Mouse (Mus musculus) gastrocnemius, adult 2 months (tissue): Measurements from ENCODE around the gene Camk1d. TPM values are rescaled to one million over a fixed set of nuclear protein-coding genes. Genes with fewer than 3 reads are reported as not detected.

Experiments
- DNase-seq: peaks from one replicate; pipeline ENCODE4 v3.0.0; 2022
- H3K27ac ChIP-seq: fragments of 200-600 bp; 2 replicates; pipeline ENCODE4 v1.8.1; 2022; ENCODE audit warnings: mild to moderate bottlenecking
- H3K4me3 ChIP-seq: fragments of 200-600 bp; 2 replicates; pipeline ENCODE4 v1.8.1; 2022; ENCODE audit warnings: mild to moderate bottlenecking, moderate library complexity
- CTCF ChIP-seq: fragments of 200-600 bp; IDR thresholded peaks from 2 replicates; pipeline ENCODE4 v1.8.1; 2022; ENCODE audit warnings: antibody characterized with exemption, mild to moderate bottlenecking, moderate library complexity
- intact Hi-C: fragments of 180-260 bp; cut with DNase I; formaldehyde crosslinking; loops from one replicate; pipeline ENCODE4 v1.15.1; 2025
- total RNA-seq, 2 experiments: library from RNA; stranded (reverse); gene quantifications; 2 replicates each; pipeline ENCODE4 v1.2.3; 2021

The Camk1d gene
- total RNA-seq, 2 experiments from 2014 or later, result 1.6 TPM

GRCm38 (mm10) chr2:5700931-5701330 is 13.4 kb downstream of the Camk1d start:
- intact Hi-C loops, result no loop called here
- H3K4me3 ChIP-seq, result no peak overlapping the region
- no peak for TF ChIP-seq CTCF
- no peak for DNase-seq
- no peak overlapping the region for H3K27ac ChIP-seq

GRCm38 (mm10) chr2:5698451-5698850 is 15.9 kb downstream of the Camk1d start:
- no peak overlapping the region for H3K27ac ChIP-seq
- intact Hi-C loops, result no loop called here
- TF ChIP-seq CTCF, result no peak
- DNase-seq, result no peak
- no peak overlapping the region for H3K4me3 ChIP-seq

- intact Hi-C loops, result no loop called here
- no peak for TF ChIP-seq CTCF
- Histone ChIP-seq H3K4me3 (no peak overlapping the region), H3K27ac (no peak overlapping the region)
- no peak for DNase-seq
Measured at GRCm38 (mm10) chr2:5694094-5694493, 20.2 kb downstream of the Camk1d start.

GRCm38 (mm10) chr2:5691729-5692128 is 22.6 kb downstream of the Camk1d start:
- no peak for TF ChIP-seq CTCF
- Histone ChIP-seq H3K4me3 (no peak overlapping the region), H3K27ac (no peak overlapping the region)
- no peak for DNase-seq
- intact Hi-C loops, result no loop called here

- H3K27ac ChIP-seq, result no peak overlapping the region
- no peak overlapping the region for H3K4me3 ChIP-seq
- no peak for TF ChIP-seq CTCF
- intact Hi-C loops, result no loop called here
- no peak for DNase-seq
Measured at GRCm38 (mm10) chr2:5683366-5683765, 30.9 kb downstream of the Camk1d start.

GRCm38 (mm10) chr2:5681909-5682308 is 32.4 kb downstream of the Camk1d start:
- no peak for DNase-seq
- no peak overlapping the region for H3K4me3 ChIP-seq
- intact Hi-C loops, result no loop called here
- TF ChIP-seq CTCF, result no peak
- H3K27ac ChIP-seq, result no peak overlapping the region

- Histone ChIP-seq H3K4me3 (no peak overlapping the region), H3K27ac (no peak overlapping the region)
- DNase-seq, result no peak
- no peak for TF ChIP-seq CTCF
- intact Hi-C loops, result no loop called here
Measured at GRCm38 (mm10) chr2:5681302-5681701, 33.0 kb downstream of the Camk1d start.

GRCm38 (mm10) chr2:5679055-5679454 is 35.3 kb downstream of the Camk1d start:
- Histone ChIP-seq H3K27ac (no peak overlapping the region), H3K4me3 (no peak overlapping the region)
- intact Hi-C loops, result no loop called here
- no peak for TF ChIP-seq CTCF
- no peak for DNase-seq

GRCm38 (mm10) chr2:5677472-5677871 is 36.8 kb downstream of the Camk1d start:
- Histone ChIP-seq H3K27ac (no peak overlapping the region), H3K4me3 (no peak overlapping the region)
- no peak for DNase-seq
- intact Hi-C loops, result no loop called here
- TF ChIP-seq CTCF, result no peak

GRCm38 (mm10) chr2:5676786-5677185 is 37.5 kb downstream of the Camk1d start:
- Histone ChIP-seq H3K27ac (no peak overlapping the region), H3K4me3 (no peak overlapping the region)
- intact Hi-C loops, result no loop called here
- TF ChIP-seq CTCF, result no peak
- no peak for DNase-seq

- intact Hi-C loops, result no loop called here
- TF ChIP-seq CTCF, result no peak
- DNase-seq, result no peak
- Histone ChIP-seq H3K27ac (no peak overlapping the region), H3K4me3 (no peak overlapping the region)
Measured at GRCm38 (mm10) chr2:5676143-5676483, 38.2 kb downstream of the Camk1d start.

- H3K4me3 ChIP-seq, result no peak overlapping the region
- TF ChIP-seq CTCF, result no peak
- intact Hi-C loops, result no loop called here
- peak; percentile 75 for DNase-seq
- peak overlapping the region; percentile 46; the same call in 1 of the 2 replicates for H3K27ac ChIP-seq
Measured at GRCm38 (mm10) chr2:5675431-5676142, 38.7 kb downstream of the Camk1d start.

- Histone ChIP-seq H3K27ac (no peak overlapping the region), H3K4me3 (no peak overlapping the region)
- intact Hi-C loops, result no loop called here
- no peak for TF ChIP-seq CTCF
- no peak for DNase-seq
Measured at GRCm38 (mm10) chr2:5674512-5674911, 39.8 kb downstream of the Camk1d start.

- no peak for TF ChIP-seq CTCF
- intact Hi-C loops, result no loop called here
- DNase-seq, result no peak
- Histone ChIP-seq H3K27ac (no peak overlapping the region), H3K4me3 (no peak overlapping the region)
Measured at GRCm38 (mm10) chr2:5673816-5674215, 40.5 kb downstream of the Camk1d start.
